Mouse (Mus musculus): ENCODE data around the gene C330007P06Rik. TPM values are rescaled to one million over a fixed set of nuclear protein-coding genes. Genes with fewer than 3 reads are reported as not detected.
"Not testable (repeated sequence)": the region's sequence is repeated elsewhere in the genome, so short reads cannot be mapped to it uniquely, and the experiment has no call there.

C330007P06Rik gene
- polyA plus RNA-seq, 1 experiment from 2014 or later = 26.7 TPM

GRCm38 (mm10) chrX:36808318-36808683, 65.6 kb downstream of the C330007P06Rik start:
- peak overlapping the region; percentile 80; the same call in 1 of the 2 replicates for H3K27ac ChIP-seq
- ATAC-seq = peak; percentile 22; the same call in 1 of the 2 replicates
- H3K9me3 ChIP-seq (replicated peaks) = no peaks in the 10 kb centered on the region
- H3K36me3 ChIP-seq (ENCODE audit: poor library complexity, severe bottlenecking) = no peaks in the 10 kb centered on the region
- H3K27me3 ChIP-seq = no peaks in the 10 kb centered on the region
- no peak overlapping the region for H3K9ac ChIP-seq
- H3K4me3 ChIP-seq = peak overlapping the region; percentile 33
- H3K4me1 ChIP-seq = peaks cover 7% of the 10 kb centered on the region
- WGBS = 77% methylated on average over 6 of the region's 6 CpGs
- H3K4me2 ChIP-seq = peak overlapping the region; percentile 55

- Histone ChIP-seq H3K9ac (peak overlapping the region; percentile 55), H3K27ac (peak overlapping the region; percentile 80), H3K27me3 (no peaks in the 10 kb centered on the region), H3K9me3 (replicated peaks) (no peaks in the 10 kb centered on the region), H3K4me3 (peak overlapping the region; percentile 33), H3K36me3 (ENCODE audit: poor library complexity, severe bottlenecking) (no peaks in the 10 kb centered on the region), H3K4me2 (peak overlapping the region; percentile 55), H3K4me1 (peaks cover 7% of the 10 kb centered on the region)
- 17% methylated on average over 40 of the region's 45 CpGs for WGBS
- peak; percentile 93 for ATAC-seq
These were observed 66.3 kb downstream of the C330007P06Rik start for GRCm38 (mm10) chrX:36807360-36808317.

GRCm38 (mm10) chrX:36805466-36806235, 68.3 kb downstream of the C330007P06Rik start:
- Histone ChIP-seq H3K9ac (no peak overlapping the region), H3K36me3 (ENCODE audit: poor library complexity, severe bottlenecking) (no peaks in the 10 kb centered on the region), H3K4me3 (no peak overlapping the region), H3K27ac (no peak overlapping the region), H3K4me1 (peaks cover 7% of the 10 kb centered on the region), H3K27me3 (no peaks in the 10 kb centered on the region), H3K4me2 (no peak overlapping the region), H3K9me3 (replicated peaks) (no peaks in the 10 kb centered on the region)
- no peak for ATAC-seq
- 45% methylated on average over 5 of the region's 5 CpGs for WGBS

- no peak for ATAC-seq
- WGBS = 74% methylated on average over 5 of the region's 5 CpGs
- H3K9ac ChIP-seq = no peak overlapping the region
- no peak overlapping the region for H3K4me2 ChIP-seq
- H3K4me3 ChIP-seq = no peak overlapping the region
- H3K27ac ChIP-seq = no peak overlapping the region
- H3K9me3 ChIP-seq (replicated peaks) = no peaks in the 10 kb centered on the region
- no peaks in the 10 kb centered on the region for H3K36me3 ChIP-seq (ENCODE audit: poor library complexity, severe bottlenecking)
- no peaks in the 10 kb centered on the region for H3K27me3 ChIP-seq
- peaks cover 7% of the 10 kb centered on the region for H3K4me1 ChIP-seq
These were observed 69.7 kb downstream of the C330007P06Rik start for GRCm38 (mm10) chrX:36804196-36804595.

GRCm38 (mm10) chrX:36803189-36803588, 70.7 kb downstream of the C330007P06Rik start:
- Histone ChIP-seq H3K36me3 (ENCODE audit: poor library complexity, severe bottlenecking) (peaks cover 5% of the 10 kb centered on the region), H3K9ac (no peak overlapping the region), H3K27ac (no peak overlapping the region), H3K4me3 (no peak overlapping the region), H3K4me2 (no peak overlapping the region), H3K9me3 (replicated peaks) (no peaks in the 10 kb centered on the region), H3K27me3 (no peaks in the 10 kb centered on the region), H3K4me1 (peaks cover 7% of the 10 kb centered on the region)
- WGBS = 82% methylated on average over 5 of the region's 5 CpGs
- no peak for ATAC-seq

- Histone ChIP-seq H3K4me2 (no peak overlapping the region), H3K9ac (no peak overlapping the region), H3K4me3 (no peak overlapping the region), H3K27ac (no peak overlapping the region), H3K4me1 (0 out of 2 replicates have a peak, but pooled peaks cover 4% of the 10 kb centered on the region), H3K36me3 (ENCODE audit: poor library complexity, severe bottlenecking) (peaks cover 11% of the 10 kb centered on the region), H3K27me3 (no peaks in the 10 kb centered on the region), H3K9me3 (replicated peaks) (no peaks in the 10 kb centered on the region)
- no peak for ATAC-seq
- 50% methylated on average over 6 of the region's 6 CpGs for WGBS
These were observed 74.6 kb downstream of the C330007P06Rik start for GRCm38 (mm10) chrX:36799131-36799879.

GRCm38 (mm10) chrX:36796734-36797133, 77.2 kb downstream of the C330007P06Rik start:
- not testable (repeated sequence) for H3K4me1 ChIP-seq; H3K27me3 ChIP-seq; ATAC-seq; H3K9me3 ChIP-seq (replicated peaks); H3K27ac ChIP-seq
- peak overlapping the region; percentile 61 for H3K4me2 ChIP-seq
- peaks cover 11% of the 10 kb centered on the region for H3K36me3 ChIP-seq (ENCODE audit: poor library complexity, severe bottlenecking)
- H3K4me3 ChIP-seq = peak overlapping the region; percentile 60
- 74% methylated on average over 8 of the region's 8 CpGs for WGBS
- peak overlapping the region; percentile 78 for H3K9ac ChIP-seq

- Histone ChIP-seq H3K9me3 (replicated peaks) (no peaks in the 10 kb centered on the region), H3K27ac (peak overlapping the region; percentile 80), H3K27me3 (no peaks in the 10 kb centered on the region), H3K4me3 (peak overlapping the region; percentile 60), H3K4me2 (peak overlapping the region; percentile 61), H3K9ac (peak overlapping the region; percentile 78), H3K36me3 (ENCODE audit: poor library complexity, severe bottlenecking) (peaks cover 11% of the 10 kb centered on the region), H3K4me1 (0 out of 2 replicates have a peak, but pooled peaks cover 4% of the 10 kb centered on the region)
- WGBS = 13% methylated on average over 40 of the region's 41 CpGs
- peak; percentile 83 for ATAC-seq
These were observed 77.7 kb downstream of the C330007P06Rik start for GRCm38 (mm10) chrX:36796163-36796581.

- peak; percentile 96 for ATAC-seq
These were observed 78.3 kb downstream of the C330007P06Rik start, which contains the start of gene Slc25a5 for GRCm38 (mm10) chrX:36795424-36796162. TSS of gene Slc25a5 (plus strand) at chrX:36795651.

GRCm38 (mm10) chrX:36794571-36794970, 79.3 kb downstream of the C330007P06Rik start:
- 0 out of 2 replicates have a peak, but pooled peaks cover 4% of the 10 kb centered on the region for H3K4me1 ChIP-seq
- H3K27ac ChIP-seq = no peak overlapping the region
- H3K9ac ChIP-seq = no peak overlapping the region
- no peak overlapping the region for H3K4me3 ChIP-seq
- 63% methylated on average over 5 of the region's 5 CpGs for WGBS
- no peaks in the 10 kb centered on the region for H3K27me3 ChIP-seq
- peaks cover 11% of the 10 kb centered on the region for H3K36me3 ChIP-seq (ENCODE audit: poor library complexity, severe bottlenecking)
- ATAC-seq = no peak
- H3K4me2 ChIP-seq = no peak overlapping the region
- no peaks in the 10 kb centered on the region for H3K9me3 ChIP-seq (replicated peaks)

More at GRCm38 (mm10) chrX:36795424-36796162, 78.3 kb downstream of the C330007P06Rik start, which contains the start of gene Slc25a5:
- peak within 1 kb of the TSS; percentile 80 for H3K27ac ChIP-seq
- no peaks in the 10 kb centered on the region for H3K9me3 ChIP-seq (replicated peaks)
- 0 out of 2 replicates have a peak, but pooled peaks cover 4% of the 10 kb centered on the region for H3K4me1 ChIP-seq
- H3K27me3 ChIP-seq = no peaks in the 10 kb centered on the region
- 22% methylated on average over 41 of the region's 41 CpGs for whole genome bisulfite sequencing
- peaks cover 11% of the 10 kb centered on the region for H3K36me3 ChIP-seq (ENCODE audit: poor library complexity, severe bottlenecking)
- peak within 1 kb of the TSS; percentile 61 for H3K4me2 ChIP-seq
- peak within 1 kb of the TSS; percentile 60 for H3K4me3 ChIP-seq
- peak within 1 kb of the TSS; percentile 78 for H3K9ac ChIP-seq

- no peak overlapping the region for H3K27ac ChIP-seq
- ATAC-seq = no peak
- no peaks in the 10 kb centered on the region for H3K36me3 ChIP-seq (ENCODE audit: poor library complexity, severe bottlenecking)
- H3K4me1 ChIP-seq = no peaks in the 10 kb centered on the region
- no peak overlapping the region for H3K4me3 ChIP-seq
- no peak overlapping the region for H3K9ac ChIP-seq
- no peaks in the 10 kb centered on the region for H3K9me3 ChIP-seq (replicated peaks)
- 64% methylated on average over 4 of the region's 4 CpGs for WGBS
- H3K27me3 ChIP-seq = no peaks in the 10 kb centered on the region
- H3K4me2 ChIP-seq = no peak overlapping the region
These were observed 84.6 kb downstream of the C330007P06Rik start for GRCm38 (mm10) chrX:36789360-36789759.
